Comparison of ENCODE assay signal across 11 mouse cellular contexts in genomic region chr6:38926963-38927361, GRCm38 (mm10). TPM values are rescaled to one million over a fixed set of nuclear protein-coding genes. Genes with fewer than 3 reads are reported as not detected.
A peak's percentile ranks its signal among the peaks of the same experiment; 100 is the strongest.
DNase-seq lines count a peak whose midpoint lies in the region; ATAC-seq and TF ChIP-seq lines count a peak whose summit lies in the region.
"Had no signal": no experiment of that assay in that cellular context is flagged by ENCODE, and none has a peak within 500 bp of the region (broad histone marks: within the 10 kb centered on the region; RNA-seq: fewer than 3 reads in every experiment).

No protein-coding gene starts in this region.

- no peak overlapping the region for H3K27ac ChIP-seq in embryonic facial prominence, embryonic 12.5 days
- no peak overlapping the region for H3K27ac ChIP-seq in embryonic facial prominence, embryonic 10.5 days (replicated peaks)
- peak overlapping the region; percentile 100 for H3K27ac ChIP-seq in liver, embryonic 15.5 days (replicated peaks)
- no peak overlapping the region for H3K27ac ChIP-seq in liver, postnatal 0 days (ENCODE audit: low read depth)
- H3K27ac ChIP-seq in intestine, embryonic 14.5 days (ENCODE audit: low read depth): no peak overlapping the region
- 0 out of 2 replicates have a peak overlapping the region, but pooled peaks have one; percentile 14 for H3K27ac ChIP-seq in midbrain, embryonic 15.5 days
- H3K27ac ChIP-seq: kidney, postnatal 0 days had no signal

- H3K27me3 ChIP-seq in embryonic facial prominence, embryonic 12.5 days: 0 out of 2 replicates have a peak, but pooled peaks cover 4% of the 10 kb centered on the region
- no peaks in the 10 kb centered on the region for H3K27me3 ChIP-seq in embryonic facial prominence, embryonic 10.5 days (replicated peaks; ENCODE audit: low read depth, poor library complexity, severe bottlenecking)
- peaks cover 17% of the 10 kb centered on the region; the same call in 1 of the 2 replicates for H3K27me3 ChIP-seq in liver, embryonic 15.5 days
- H3K27me3 ChIP-seq in liver, postnatal 0 days (ENCODE audit: insufficient read depth, low read length): no peaks in the 10 kb centered on the region
- H3K27me3 ChIP-seq in intestine, embryonic 14.5 days (replicated peaks; ENCODE audit: control insufficient read depth, insufficient read depth, low read length): no peaks in the 10 kb centered on the region
- no peaks in the 10 kb centered on the region for H3K27me3 ChIP-seq in midbrain, embryonic 15.5 days (replicated peaks)

- H3K9ac ChIP-seq in embryonic facial prominence, embryonic 12.5 days: no peak overlapping the region
- no peak overlapping the region for H3K9ac ChIP-seq in liver, embryonic 15.5 days
- H3K9ac ChIP-seq in liver, postnatal 0 days (replicated peaks): no peak overlapping the region
- no peak overlapping the region for H3K9ac ChIP-seq in intestine, embryonic 14.5 days (ENCODE audit: low read length)
- no peak overlapping the region for H3K9ac ChIP-seq in midbrain, embryonic 15.5 days

- TF ChIP-seq EP300 in liver, postnatal 0 days (IDR thresholded peaks at IDR 0.05; ENCODE audit: low read depth): no peak

- no peak for DNase-seq in embryonic facial prominence, embryonic 10.5 days (ENCODE audit: low spot score)
- DNase-seq in liver, postnatal 0 days: no peak
- DNase-seq in intestine, embryonic 14.5 days (ENCODE audit: low spot score): no peak
- DNase-seq in MN1 (ENCODE audit: low spot score): no peak
- DNase-seq in adrenal gland, postnatal 10 days: no peak
- DNase-seq: cerebellum, adult 9-10 months had no signal

- 0 out of 2 replicates have a peak overlapping the region, but pooled peaks have one; percentile 35 for H3K4me2 ChIP-seq in embryonic facial prominence, embryonic 12.5 days (replicated peaks)
- H3K4me2 ChIP-seq in liver, embryonic 15.5 days: peak overlapping the region; percentile 48; the same call in 1 of the 2 replicates
- no peak overlapping the region for H3K4me2 ChIP-seq in liver, postnatal 0 days (ENCODE audit: low read depth, low read length)
- peak overlapping the region; percentile 12; the same call in 1 of the 2 replicates for H3K4me2 ChIP-seq in intestine, embryonic 14.5 days (ENCODE audit: low read length)
- no peak overlapping the region for H3K4me2 ChIP-seq in midbrain, embryonic 15.5 days

- WGBS in embryonic facial prominence, embryonic 12.5 days: 74% methylated on average over 13 of the region's 13 CpGs
- 86% methylated on average over 13 of the region's 13 CpGs for WGBS in embryonic facial prominence, embryonic 10.5 days
- WGBS in liver, embryonic 15.5 days (ENCODE audit: insufficient replicate concordance): 71% methylated on average over 13 of the region's 13 CpGs
- 59% methylated on average over 13 of the region's 13 CpGs for WGBS in liver, postnatal 0 days (ENCODE audit: insufficient replicate concordance)
- WGBS in intestine, embryonic 14.5 days: 29% methylated on average over 13 of the region's 13 CpGs
- 57% methylated on average over 13 of the region's 13 CpGs for WGBS in midbrain, embryonic 15.5 days

- H3K4me3 ChIP-seq in embryonic facial prominence, embryonic 12.5 days: no peak overlapping the region
- no peak overlapping the region for H3K4me3 ChIP-seq in embryonic facial prominence, embryonic 10.5 days
- H3K4me3 ChIP-seq in liver, embryonic 15.5 days (replicated peaks): no peak overlapping the region
- H3K4me3 ChIP-seq in liver, postnatal 0 days (ENCODE audit: low read depth, low read length): no peak overlapping the region
- no peak overlapping the region for H3K4me3 ChIP-seq in intestine, embryonic 14.5 days (ENCODE audit: low read depth, low read length)
- H3K4me3 ChIP-seq in midbrain, embryonic 15.5 days: no peak overlapping the region

- H3K36me3 ChIP-seq in embryonic facial prominence, embryonic 12.5 days: no peaks in the 10 kb centered on the region
- H3K36me3 ChIP-seq in embryonic facial prominence, embryonic 10.5 days (replicated peaks): no peaks in the 10 kb centered on the region
- H3K36me3 ChIP-seq in liver, embryonic 15.5 days (replicated peaks): no peaks in the 10 kb centered on the region
- H3K36me3 ChIP-seq in liver, postnatal 0 days (replicated peaks; ENCODE audit: insufficient read depth, low read length): no peaks in the 10 kb centered on the region
- H3K36me3 ChIP-seq in intestine, embryonic 14.5 days (ENCODE audit: control insufficient read depth, insufficient read depth, low read length): no peaks in the 10 kb centered on the region
- H3K36me3 ChIP-seq in midbrain, embryonic 15.5 days (replicated peaks): no peaks in the 10 kb centered on the region

- no peaks in the 10 kb centered on the region for H3K9me3 ChIP-seq in embryonic facial prominence, embryonic 12.5 days
- no peaks in the 10 kb centered on the region; the same call in 1 of the 2 replicates for H3K9me3 ChIP-seq in embryonic facial prominence, embryonic 10.5 days
- H3K9me3 ChIP-seq in liver, embryonic 15.5 days (replicated peaks): no peaks in the 10 kb centered on the region
- H3K9me3 ChIP-seq in liver, postnatal 0 days (ENCODE audit: low read length): no peaks in the 10 kb centered on the region
- 0 out of 2 replicates have a peak, but pooled peaks cover 3% of the 10 kb centered on the region for H3K9me3 ChIP-seq in intestine, embryonic 14.5 days (ENCODE audit: control insufficient read depth, low read length)
- H3K9me3 ChIP-seq in midbrain, embryonic 15.5 days: no peaks in the 10 kb centered on the region

- no peak for ATAC-seq in embryonic facial prominence, embryonic 12.5 days (ENCODE audit: insufficient number of reproducible peaks, insufficient read depth, low FRiP score, low TSS enrichment)
- ATAC-seq in liver, embryonic 15.5 days (ENCODE audit: insufficient read depth): no peak
- ATAC-seq in liver, postnatal 0 days: no peak
- ATAC-seq in intestine, embryonic 14.5 days (replicated peaks; ENCODE audit: low FRiP score, low TSS enrichment, low read depth): no peak
- ATAC-seq in midbrain, embryonic 15.5 days (replicated peaks): no peak; the same call in 1 of the 2 replicates

- TF ChIP-seq CTCF in liver, postnatal 0 days (IDR thresholded peaks at IDR 0.05; ENCODE audit: low read depth): no peak

- H3K4me1 ChIP-seq in embryonic facial prominence, embryonic 12.5 days: no peaks in the 10 kb centered on the region
- H3K4me1 ChIP-seq in embryonic facial prominence, embryonic 10.5 days: 0 out of 2 replicates have a peak, but pooled peaks cover 3% of the 10 kb centered on the region
- H3K4me1 ChIP-seq in liver, embryonic 15.5 days (replicated peaks): peaks cover 80% of the 10 kb centered on the region
- peaks cover 45% of the 10 kb centered on the region for H3K4me1 ChIP-seq in liver, postnatal 0 days (ENCODE audit: insufficient read depth)
- peaks cover 10% of the 10 kb centered on the region for H3K4me1 ChIP-seq in intestine, embryonic 14.5 days (replicated peaks; ENCODE audit: control insufficient read depth, insufficient read depth, low read length)
- peaks cover 4% of the 10 kb centered on the region; the same call in 1 of the 2 replicates for H3K4me1 ChIP-seq in midbrain, embryonic 15.5 days

RNA-seq across cellular contexts. Expression of gene Hipk2, which starts 51.0 kb away (rescaled TPM):
- polyA plus RNA-seq in embryonic facial prominence, embryonic 12.5 days (2016; fragmentation: Nextera tagmentation; extraction: Ambion mirVana): 19.4 and 21.9 TPM in 2 replicates
- 24.5 and 26.1 TPM in 2 replicates for polyA plus RNA-seq in embryonic facial prominence, embryonic 10.5 days (2016; fragmentation: Nextera tagmentation; extraction: Ambion mirVana)
- polyA plus RNA-seq in liver, embryonic 15.5 days (2015; fragmentation: Nextera tagmentation; extraction: Ambion mirVana): 18.0 and 23.4 TPM in 2 replicates
- polyA plus RNA-seq in liver, postnatal 0 days (2015; fragmentation: Nextera tagmentation; extraction: Ambion mirVana): 9.6 and 9.7 TPM in 2 replicates
- 24.7 and 27.9 TPM in 2 replicates for polyA plus RNA-seq in intestine, embryonic 14.5 days (2014; fragmentation: Nextera tagmentation; extraction: Ambion mirVana)
- 43.5 and 45.3 TPM in 2 replicates for polyA plus RNA-seq in midbrain, embryonic 15.5 days (2015; fragmentation: Nextera tagmentation; extraction: Ambion mirVana)
- 10 to 100 TPM; 72.8 to 88.4 TPM for total RNA-seq in adrenal gland, postnatal 10 days (2021)

RNA-seq across cellular contexts. Expression of gene Tbxas1, which starts 51.8 kb away (rescaled TPM):
- 1.4 and 2.2 TPM in 2 replicates for polyA plus RNA-seq in embryonic facial prominence, embryonic 12.5 days (2016; fragmentation: Nextera tagmentation; extraction: Ambion mirVana)
- 0.88 and 1.8 TPM in 2 replicates for polyA plus RNA-seq in embryonic facial prominence, embryonic 10.5 days (2016; fragmentation: Nextera tagmentation; extraction: Ambion mirVana)
- 9.0 and 10.4 TPM in 2 replicates for polyA plus RNA-seq in liver, embryonic 15.5 days (2015; fragmentation: Nextera tagmentation; extraction: Ambion mirVana)
- polyA plus RNA-seq in liver, postnatal 0 days (2015; fragmentation: Nextera tagmentation; extraction: Ambion mirVana): 10.3 and 10.6 TPM in 2 replicates
- 2.1 and 2.4 TPM in 2 replicates for polyA plus RNA-seq in intestine, embryonic 14.5 days (2014; fragmentation: Nextera tagmentation; extraction: Ambion mirVana)
- polyA plus RNA-seq in midbrain, embryonic 15.5 days (2015; fragmentation: Nextera tagmentation; extraction: Ambion mirVana): 2.3 TPM in 2 replicates
- 1 to 10 TPM; 3.1 to 3.7 TPM for total RNA-seq in adrenal gland, postnatal 10 days (2021)
- total RNA-seq: ES-E14 had no signal

Comparison
In these comparisons a context has a peak if more than half of its experiments do, and no peak if none do; other contexts are left out.
1. H3K27ac ChIP-seq: peak in liver, embryonic 15.5 days (single experiment) and midbrain, embryonic 15.5 days (single experiment); none in embryonic facial prominence, embryonic 12.5 days (single experiment), embryonic facial prominence, embryonic 10.5 days (single experiment), liver, postnatal 0 days (single experiment) and intestine, embryonic 14.5 days (single experiment).
2. H3K4me2 ChIP-seq: peak in embryonic facial prominence, embryonic 12.5 days (single experiment), liver, embryonic 15.5 days (single experiment) and intestine, embryonic 14.5 days (single experiment); none in liver, postnatal 0 days (single experiment) and midbrain, embryonic 15.5 days (single experiment).